Mouse (Mus musculus) testis, postnatal 10 days (tissue): ENCODE measurements at regions not wholly inside any gene's neighbourhood (a gene's known extent, or its start where the extent isn't known, plus 50 kb on each side); places are given as distances from the start of the nearest gene placed in this dataset.
"Not testable (repeated sequence)": the region's sequence is repeated elsewhere in the genome, so short reads cannot be mapped to it uniquely, and the experiment has no call there.

Experiments
- DNase-seq: peaks from one replicate; pipeline ENCODE4 v3.0.0; 2021; ENCODE audit warnings: low spot score

- DNase-seq, result no peak
These were observed 252.1 kb downstream of the Fgf9 start for GRCm38 (mm10) chr14:58322461-58322860.

GRCm38 (mm10) chr14:58321875-58322274, 251.5 kb downstream of the Fgf9 start:
- no peak for DNase-seq

- no peak for DNase-seq
These were observed 250.9 kb downstream of the Fgf9 start for GRCm38 (mm10) chr14:58321234-58321633.

- DNase-seq, result no peak
These were observed 247.3 kb downstream of the Fgf9 start for GRCm38 (mm10) chr14:58317640-58318039.

- DNase-seq, result no peak
These were observed 246.9 kb downstream of the Fgf9 start for GRCm38 (mm10) chr14:58317231-58317630.

- no peak for DNase-seq
These were observed 237.3 kb downstream of the Fgf9 start for GRCm38 (mm10) chr14:58307695-58308094.

- no peak for DNase-seq
These were observed 236.6 kb downstream of the Fgf9 start for GRCm38 (mm10) chr14:58306832-58307521.

- no peak for DNase-seq
These were observed 230.1 kb downstream of the Fgf9 start for GRCm38 (mm10) chr14:58300411-58300887.

- DNase-seq, result no peak
These were observed 215.7 kb downstream of the Fgf9 start for GRCm38 (mm10) chr14:58286007-58286525.

- DNase-seq, result no peak
These were observed 212.5 kb downstream of the Fgf9 start for GRCm38 (mm10) chr14:58282708-58283290.

- no peak for DNase-seq
These were observed 211.9 kb downstream of the Fgf9 start for GRCm38 (mm10) chr14:58282264-58282663.

GRCm38 (mm10) chr14:58274440-58274839, 204.1 kb downstream of the Fgf9 start:
- DNase-seq, result not testable (repeated sequence)

- no peak for DNase-seq
These were observed 203.5 kb downstream of the Fgf9 start for GRCm38 (mm10) chr14:58273693-58274419.

- no peak for DNase-seq
These were observed 195.0 kb downstream of the Fgf9 start for GRCm38 (mm10) chr14:58265373-58265772.

GRCm38 (mm10) chr14:58264401-58264800, 194.1 kb downstream of the Fgf9 start:
- no peak for DNase-seq

- DNase-seq, result peak; percentile 62
These were observed 183.1 kb downstream of the Fgf9 start for GRCm38 (mm10) chr14:58253369-58253968.

- no peak for DNase-seq
These were observed 155.5 kb downstream of the Fgf9 start for GRCm38 (mm10) chr14:58225869-58226268.

- DNase-seq, result no peak
These were observed 154.1 kb downstream of the Fgf9 start for GRCm38 (mm10) chr14:58224419-58224818.

- DNase-seq, result no peak
These were observed 138.1 kb downstream of the Fgf9 start for GRCm38 (mm10) chr14:58208401-58208800.

- DNase-seq, result no peak
These were observed 132.4 kb downstream of the Fgf9 start for GRCm38 (mm10) chr14:58202607-58203295.

- no peak for DNase-seq
These were observed 119.6 kb downstream of the Fgf9 start for GRCm38 (mm10) chr14:58189948-58190347.

- no peak for DNase-seq
These were observed 112.5 kb downstream of the Fgf9 start for GRCm38 (mm10) chr14:58182869-58183268.
